Mouse (Mus musculus): ENCODE results near the gene Sertad3.

Sertad3 gene

DNA sequence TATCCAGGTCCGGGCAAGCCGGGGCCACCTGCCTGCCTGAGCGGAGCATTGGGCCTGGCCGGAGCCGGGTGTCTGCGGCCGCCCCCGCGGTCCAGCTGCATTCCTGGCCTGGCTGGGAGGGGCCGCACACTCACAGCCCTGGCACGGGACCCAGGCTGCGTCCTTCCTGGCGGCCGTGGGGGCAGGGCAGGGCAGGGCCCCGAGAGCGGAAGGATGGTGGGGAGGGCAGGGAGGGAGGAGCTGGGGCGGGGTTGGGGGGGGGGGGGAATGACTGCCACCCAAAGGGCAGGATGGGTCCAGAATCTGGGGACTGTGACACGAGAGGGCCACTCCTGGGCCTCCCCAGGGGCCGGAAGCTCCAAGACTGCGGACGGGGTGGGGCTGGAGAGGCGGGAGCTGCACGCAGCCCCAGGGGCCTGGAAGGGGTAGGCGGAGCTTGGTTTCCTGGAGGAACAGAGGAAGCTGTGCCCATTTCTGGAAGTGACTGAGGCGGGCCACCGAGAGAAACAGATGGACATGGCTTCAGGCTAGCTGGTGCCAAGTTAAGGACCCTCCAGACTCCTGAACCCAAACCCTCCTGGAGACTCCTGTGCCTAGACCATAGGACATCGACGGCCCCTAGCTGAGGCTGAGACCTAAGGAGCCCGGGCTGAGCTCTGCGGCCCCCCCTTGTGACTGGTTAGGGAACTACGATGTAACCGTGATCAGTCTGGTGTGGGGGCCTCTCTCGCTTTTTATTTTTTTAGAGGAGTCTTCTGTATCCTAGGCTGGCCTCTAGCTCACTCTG, 17.2 kb downstream of the Sertad3 start:
- peak; percentile 87 for DNase-seq (ENCODE audit: low read depth, low spot score)

DNA sequence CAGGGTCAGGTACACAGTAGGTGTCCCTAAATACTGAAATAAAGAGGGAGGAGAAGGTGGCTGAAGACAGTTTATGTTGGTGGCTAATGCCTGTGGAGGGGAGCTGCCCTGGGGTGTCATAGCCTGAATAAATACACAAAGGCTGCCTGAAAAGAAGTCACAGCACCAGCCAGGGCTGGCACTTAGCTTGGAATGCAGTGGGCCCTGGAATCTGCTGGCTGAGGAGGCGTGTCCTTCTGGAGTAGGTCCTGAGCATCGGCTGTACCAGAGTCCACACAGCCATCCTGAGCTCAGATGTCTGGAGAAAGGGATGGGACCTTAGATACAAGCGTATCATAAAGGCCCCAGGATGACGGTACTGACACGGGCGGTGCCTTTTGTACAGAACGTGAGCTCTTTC, 18.3 kb downstream of the Sertad3 start:
- DNase-seq (ENCODE audit: low read depth, low spot score), result peak; percentile 59

DNA sequence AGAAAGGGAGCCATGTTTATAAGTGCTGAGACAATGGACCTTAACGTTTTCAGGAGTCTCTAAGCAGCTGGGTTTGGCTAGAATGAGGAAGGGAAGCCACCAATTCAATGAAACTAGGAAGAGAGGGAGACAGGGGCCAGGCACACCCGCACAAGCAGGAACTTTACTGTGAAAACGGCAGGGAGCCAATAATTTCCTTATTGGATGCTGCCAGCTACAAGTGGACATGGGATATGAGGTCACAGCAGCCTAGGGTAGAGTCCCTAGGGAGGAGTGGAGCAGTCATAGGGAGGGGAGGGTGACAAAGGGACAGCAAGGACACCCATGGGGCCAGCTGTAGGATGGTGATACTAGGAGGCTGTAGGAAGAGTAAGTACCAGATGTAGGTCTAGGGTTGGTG, 19.5 kb downstream of the Sertad3 start:
- no peak for DNase-seq (ENCODE audit: low read depth, low spot score)

DNA sequence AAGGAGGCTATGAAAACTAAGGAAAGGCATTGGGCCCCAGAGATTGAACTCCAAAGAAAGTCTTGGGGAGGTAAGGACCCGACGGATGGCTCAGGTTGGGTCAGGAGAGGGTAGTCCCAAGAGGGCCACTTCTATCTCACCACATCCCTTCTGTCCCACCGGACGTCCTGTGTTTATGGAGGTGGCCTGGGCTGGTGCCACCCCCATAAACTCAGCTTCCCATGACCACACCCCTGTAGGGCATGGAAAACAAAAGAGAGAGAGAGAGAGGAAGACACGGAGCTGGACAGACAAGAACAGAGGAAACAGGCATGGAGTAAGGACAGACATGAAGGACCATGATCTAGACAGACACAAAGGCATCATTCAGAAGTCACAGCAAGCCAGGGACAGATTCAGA, 19.9 kb downstream of the Sertad3 start:
- no peak for DNase-seq (ENCODE audit: low read depth, low spot score)

DNA sequence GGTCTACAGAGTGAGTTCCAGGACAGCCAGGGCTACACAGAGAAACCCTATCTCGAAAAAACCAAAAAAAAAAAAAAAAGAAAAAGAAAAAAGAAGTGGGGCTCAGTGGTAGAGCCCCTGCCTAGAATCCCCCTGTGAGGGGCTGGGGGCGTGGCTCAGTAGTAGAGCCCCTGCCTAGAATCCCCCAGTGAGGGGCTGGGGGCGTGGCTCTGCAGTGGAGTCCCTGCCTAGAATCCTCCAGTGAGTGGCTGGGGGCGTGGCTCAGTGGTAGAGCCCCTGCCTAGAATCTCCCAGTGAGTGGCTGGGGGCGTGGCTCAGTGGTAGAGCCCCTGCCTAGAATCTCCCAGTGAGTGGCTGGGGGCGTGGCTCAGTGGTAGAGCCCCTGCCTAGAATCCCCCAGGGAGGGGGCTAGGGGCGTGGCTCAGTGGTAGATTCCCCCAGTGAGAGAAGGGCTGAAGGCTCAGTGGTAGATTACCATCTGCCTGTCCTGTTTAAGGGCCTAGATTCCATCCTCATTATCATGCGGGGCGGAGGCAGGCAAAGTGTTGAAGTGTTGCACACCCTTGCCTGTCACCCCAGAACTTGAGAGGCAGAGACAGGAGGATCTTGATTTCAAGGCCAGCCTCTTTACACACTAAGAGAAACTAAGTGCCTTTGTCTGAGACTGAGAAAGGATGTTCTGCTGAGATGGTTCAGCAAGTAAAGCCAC, 21.2 kb downstream of the Sertad3 start:
- peak; percentile 82 for DNase-seq (ENCODE audit: low read depth, low spot score)

DNA sequence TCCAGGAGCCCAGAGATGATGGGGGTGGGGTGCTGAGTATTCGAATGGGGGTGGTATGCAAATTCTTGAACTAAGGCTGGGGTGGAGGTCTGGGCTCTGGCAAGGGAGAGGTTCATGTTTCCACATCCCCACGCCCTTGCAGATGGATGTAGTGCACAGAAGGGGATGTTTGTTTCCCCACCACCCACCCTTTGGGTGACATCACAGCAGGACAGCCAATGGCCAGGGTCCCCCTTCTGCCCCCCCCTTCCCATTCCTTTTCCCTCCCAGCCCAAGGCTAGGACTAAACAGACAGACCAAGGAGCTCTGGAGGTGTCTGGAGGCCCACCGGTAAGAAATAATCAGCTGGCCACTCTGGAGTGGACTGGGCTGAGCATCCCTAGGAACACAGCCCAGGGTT, 25.5 kb downstream of the Sertad3 start, which contains the start of gene Prx:
Gene Prx, plus strand, starts transcription at position 289 of the 400 bp plus-strand sequence.
- peak; percentile 75 for DNase-seq (ENCODE audit: low read depth, low spot score)

DNA sequence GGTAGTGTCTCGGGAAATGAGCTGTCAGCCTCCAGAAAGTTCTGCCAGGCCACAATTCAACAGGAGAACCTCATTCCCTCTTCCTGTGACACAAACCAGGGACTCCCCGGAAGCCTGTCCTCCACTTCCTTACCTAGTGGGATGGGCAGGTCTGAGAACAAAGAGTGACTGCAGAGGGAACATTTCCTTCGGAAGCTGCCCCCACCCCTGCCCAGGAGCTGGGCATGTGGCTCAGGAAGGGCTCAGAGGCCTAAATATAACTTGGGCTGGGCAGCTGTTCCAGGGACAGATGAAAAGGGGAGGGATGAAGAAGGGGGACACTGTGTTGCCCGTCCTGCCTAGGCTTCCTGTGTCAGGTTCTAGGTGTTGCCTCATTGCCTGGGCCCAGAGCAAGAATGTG, 28.1 kb downstream of the Sertad3 start:
- no peak for DNase-seq (ENCODE audit: low read depth, low spot score)

DNA sequence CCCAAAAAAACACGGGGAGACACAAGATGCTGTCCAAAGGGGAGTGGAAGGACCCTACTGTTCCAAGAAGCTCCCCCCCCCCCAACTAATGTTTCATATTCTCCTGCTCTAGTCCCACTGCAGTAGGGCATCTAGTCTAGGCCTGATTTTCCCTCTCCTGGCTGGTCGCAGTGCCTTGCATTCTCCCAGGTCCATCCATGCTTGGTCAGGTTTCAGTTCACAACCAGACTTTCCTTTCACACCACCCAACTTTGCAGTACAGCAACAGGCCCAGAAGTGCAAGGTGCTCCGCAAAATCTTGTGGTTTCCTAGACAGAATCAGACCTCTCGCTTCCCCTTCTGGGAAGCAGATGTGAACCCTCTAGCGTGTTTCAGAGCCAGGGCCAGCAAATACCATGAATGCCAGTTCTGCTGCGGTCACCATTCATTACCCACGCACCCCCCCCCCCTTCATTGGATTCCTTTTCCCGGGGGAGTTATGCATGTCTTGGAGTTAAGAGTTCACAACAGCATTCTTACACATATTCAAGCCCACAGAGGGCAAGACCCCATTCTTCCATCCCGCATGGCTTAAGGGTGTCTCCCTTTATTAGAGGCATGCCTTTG, 33.3 kb downstream of the Sertad3 start:
- DNase-seq (ENCODE audit: low read depth, low spot score), result no peak

DNA sequence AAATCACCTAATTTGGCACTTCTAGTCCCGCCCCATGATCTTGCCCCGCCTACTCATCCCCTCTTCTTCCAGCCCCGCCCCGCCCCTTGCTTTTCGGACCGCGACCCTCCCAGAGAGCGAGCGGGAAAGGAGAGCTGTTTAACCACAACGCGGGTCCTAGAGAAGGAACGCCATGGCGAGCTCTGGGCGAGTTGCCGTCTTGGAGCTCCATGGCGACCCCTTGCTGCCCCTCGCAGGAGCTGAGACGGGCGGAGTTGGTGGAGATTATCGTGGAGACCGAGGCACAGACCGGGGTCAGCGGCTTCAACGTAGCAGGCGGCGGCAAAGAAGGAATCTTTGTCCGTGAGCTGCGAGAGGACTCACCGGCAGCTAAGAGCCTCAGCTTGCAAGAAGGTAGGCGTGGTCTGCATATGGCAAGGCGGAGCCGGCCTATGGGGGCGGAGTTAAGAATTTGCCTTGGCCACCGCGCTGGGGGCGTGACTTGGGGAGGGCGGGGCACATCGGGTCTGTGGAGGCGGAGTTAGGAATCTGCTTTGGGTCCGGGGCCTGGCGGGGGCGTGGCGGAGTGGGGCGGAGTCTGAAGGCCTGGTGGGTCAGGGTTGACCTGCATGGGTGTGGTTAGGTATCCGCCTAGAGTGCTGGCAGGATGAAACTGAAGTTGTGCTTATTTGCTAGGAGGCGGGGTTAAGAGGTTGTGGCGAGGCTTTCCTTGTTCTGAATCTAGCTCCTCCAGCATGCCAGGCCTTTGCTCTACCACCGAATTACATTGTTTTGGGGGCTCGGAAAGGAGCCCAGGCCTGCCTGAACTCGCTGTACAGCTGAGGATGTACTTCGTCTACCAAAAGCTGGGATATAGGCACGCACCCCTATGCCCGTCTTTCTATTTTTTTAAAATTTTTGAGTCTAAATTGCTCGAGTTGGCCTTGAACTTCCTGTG, 34.4 kb downstream of the Sertad3 start:
- DNase-seq (ENCODE audit: low read depth, low spot score), result peak; percentile 99

DNA sequence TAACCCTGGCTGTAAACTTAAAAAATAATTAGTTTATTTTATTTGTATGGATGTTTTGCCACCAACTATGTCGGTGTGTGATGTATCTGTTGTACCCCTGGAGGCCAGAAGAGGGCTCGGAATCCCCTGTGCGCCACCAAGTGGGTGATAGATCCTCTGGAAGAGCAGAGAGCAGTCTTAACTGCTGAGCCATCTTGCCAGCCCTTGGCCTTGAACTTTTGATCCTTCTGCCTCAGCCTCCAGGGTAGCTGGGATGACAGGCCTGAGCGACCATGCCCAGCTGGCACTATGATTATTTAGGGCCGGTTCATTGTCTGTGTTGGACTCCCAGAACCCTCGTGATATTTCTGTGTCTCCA, 35.1 kb downstream of the Sertad3 start:
- peak; percentile 91 for DNase-seq (ENCODE audit: low read depth, low spot score)

DNA sequence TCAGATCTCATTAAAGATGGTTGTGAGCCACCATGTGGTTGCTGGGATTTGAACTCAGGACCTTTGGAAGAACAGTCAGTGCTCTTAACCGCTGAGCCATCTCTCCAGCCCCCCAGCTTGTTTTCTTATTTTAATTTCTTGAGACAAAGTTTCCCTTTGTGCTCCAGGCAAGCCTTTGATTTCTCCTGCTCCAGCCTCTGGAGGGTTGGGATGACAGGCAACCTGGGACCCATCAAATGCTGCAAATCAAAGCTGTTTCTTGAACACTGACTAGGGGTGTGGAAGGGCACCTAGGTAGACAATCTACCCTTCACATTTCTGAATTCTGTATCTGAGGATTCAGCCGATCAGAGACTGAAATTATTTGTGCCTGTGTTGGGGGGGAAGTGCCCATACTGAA, 37.2 kb downstream of the Sertad3 start:
- peak; percentile 63 for DNase-seq (ENCODE audit: low read depth, low spot score)

DNA sequence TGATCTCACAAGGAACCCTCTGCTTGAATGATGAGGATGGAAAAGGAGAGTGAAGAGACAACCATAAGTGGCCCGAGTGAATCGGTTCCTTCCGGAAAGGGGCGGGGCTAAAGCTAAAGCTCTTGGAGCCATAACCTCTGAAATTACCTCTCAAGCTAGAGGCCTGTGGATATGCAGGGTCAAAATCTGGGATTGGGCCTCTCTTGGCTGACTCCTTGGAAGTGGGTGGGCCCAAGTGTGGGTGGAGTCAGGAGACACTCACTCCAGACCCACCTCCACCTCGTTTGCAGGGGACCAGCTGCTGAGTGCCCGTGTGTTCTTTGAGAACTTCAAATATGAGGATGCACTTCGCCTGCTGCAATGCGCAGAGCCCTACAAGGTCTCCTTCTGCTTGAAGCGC, 41.4 kb downstream of the Sertad3 start:
- DNase-seq (ENCODE audit: low read depth, low spot score), result peak; percentile 48

DNA sequence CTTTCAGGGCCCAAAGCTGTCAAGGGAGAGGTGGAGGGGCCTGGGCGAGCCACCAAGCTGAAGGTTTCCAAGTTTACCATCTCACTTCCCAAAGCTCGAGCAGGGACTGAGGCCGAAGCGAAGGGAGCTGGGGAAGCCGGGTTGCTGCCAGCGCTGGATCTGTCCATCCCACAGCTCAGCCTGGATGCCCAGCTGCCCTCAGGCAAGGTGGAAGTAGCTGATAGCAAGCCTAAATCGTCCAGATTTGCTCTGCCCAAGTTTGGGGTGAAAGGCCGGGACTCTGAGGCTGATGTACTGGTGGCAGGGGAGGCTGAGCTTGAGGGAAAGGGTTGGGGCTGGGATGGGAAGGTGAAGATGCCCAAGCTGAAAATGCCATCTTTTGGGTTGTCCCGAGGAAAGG, 44.7 kb downstream of the Sertad3 start:
- no peak for DNase-seq (ENCODE audit: low read depth, low spot score)

DNA sequence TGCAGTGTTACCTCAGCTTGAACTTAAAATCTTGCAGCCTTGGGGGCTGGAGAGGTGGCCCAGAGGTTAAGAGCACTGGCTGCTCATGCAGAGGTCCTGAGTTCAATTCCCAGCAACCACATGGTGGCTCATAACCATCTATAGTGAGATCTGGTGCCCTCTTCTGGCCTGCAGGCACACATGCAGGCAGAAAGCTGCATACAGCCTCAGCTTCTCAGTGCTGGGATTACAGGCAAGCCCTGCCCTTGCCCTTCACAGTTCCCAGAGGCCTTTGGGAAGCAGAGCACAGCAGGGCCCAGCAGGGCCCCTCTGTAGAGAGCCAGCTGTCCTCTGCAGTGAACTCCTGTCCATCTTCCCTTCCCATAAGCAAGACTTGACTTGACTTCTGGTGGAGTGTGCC, 46.5 kb downstream of the Sertad3 start:
- DNase-seq (ENCODE audit: low read depth, low spot score), result peak; percentile 72

DNA sequence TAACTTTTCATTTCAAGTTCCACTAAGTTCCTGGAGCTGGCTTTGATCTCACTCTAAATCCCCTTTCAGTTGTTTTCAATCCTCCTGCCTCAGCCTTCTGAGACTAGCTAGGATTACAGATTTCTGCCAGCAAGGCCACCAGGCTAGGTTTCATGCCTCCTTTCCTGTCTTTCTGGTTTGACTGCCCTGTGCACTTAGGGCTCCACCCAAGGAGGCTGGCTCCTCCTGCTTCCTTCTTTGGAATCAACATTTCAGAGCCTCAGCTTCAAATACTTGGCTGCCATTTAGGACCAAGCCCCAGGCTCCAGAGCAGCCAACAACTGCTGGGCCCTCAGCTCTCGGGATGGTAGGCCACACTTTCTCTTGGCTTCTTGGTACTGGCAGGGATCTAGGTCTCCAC, 47.0 kb downstream of the Sertad3 start:
- DNase-seq (ENCODE audit: low read depth, low spot score), result no peak

DNA sequence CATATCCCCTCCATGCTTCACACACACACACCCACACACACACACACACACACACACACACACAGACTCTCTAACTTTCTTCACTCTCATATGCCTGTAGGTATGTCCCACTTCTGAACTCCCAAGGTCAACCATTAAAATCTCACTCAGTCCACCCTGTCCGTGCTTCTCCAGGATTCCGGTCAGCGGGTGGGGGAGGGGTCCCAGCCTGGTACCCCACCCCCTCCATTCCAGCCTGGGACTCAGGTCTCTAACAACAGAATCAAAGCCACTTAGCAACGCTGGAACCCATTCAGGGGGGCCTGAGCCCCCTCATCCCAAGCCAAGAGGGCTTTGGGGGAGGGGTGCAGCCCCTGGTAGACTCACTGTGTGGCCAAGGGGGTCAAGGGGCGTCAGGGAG, 49.4 kb downstream of the Sertad3 start, which contains the start of gene Hipk4:
Gene Hipk4, plus strand, starts transcription at position 301 of the 400 bp plus-strand sequence.
- DNase-seq (ENCODE audit: low read depth, low spot score), result no peak

DNA sequence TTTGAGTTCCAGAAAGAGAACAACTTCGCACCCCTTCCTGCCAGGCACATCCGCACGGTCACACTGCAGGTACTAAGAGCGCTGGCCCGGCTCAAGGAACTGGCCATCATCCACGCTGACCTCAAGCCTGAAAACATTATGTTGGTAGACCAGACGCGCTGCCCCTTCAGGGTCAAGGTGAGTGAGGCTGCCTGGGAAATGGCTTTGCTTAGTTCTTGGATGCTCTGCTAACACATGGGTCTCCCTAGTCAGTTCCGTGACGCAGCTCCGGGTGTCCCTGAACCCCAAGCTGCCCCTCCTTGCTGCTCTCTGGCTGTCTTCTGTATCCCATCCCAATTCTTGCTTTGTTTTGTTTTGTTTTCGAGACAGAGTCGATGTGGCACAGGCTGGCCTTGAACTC, 50.2 kb downstream of the Sertad3 start:
- DNase-seq (ENCODE audit: low read depth, low spot score), result no peak

DNA sequence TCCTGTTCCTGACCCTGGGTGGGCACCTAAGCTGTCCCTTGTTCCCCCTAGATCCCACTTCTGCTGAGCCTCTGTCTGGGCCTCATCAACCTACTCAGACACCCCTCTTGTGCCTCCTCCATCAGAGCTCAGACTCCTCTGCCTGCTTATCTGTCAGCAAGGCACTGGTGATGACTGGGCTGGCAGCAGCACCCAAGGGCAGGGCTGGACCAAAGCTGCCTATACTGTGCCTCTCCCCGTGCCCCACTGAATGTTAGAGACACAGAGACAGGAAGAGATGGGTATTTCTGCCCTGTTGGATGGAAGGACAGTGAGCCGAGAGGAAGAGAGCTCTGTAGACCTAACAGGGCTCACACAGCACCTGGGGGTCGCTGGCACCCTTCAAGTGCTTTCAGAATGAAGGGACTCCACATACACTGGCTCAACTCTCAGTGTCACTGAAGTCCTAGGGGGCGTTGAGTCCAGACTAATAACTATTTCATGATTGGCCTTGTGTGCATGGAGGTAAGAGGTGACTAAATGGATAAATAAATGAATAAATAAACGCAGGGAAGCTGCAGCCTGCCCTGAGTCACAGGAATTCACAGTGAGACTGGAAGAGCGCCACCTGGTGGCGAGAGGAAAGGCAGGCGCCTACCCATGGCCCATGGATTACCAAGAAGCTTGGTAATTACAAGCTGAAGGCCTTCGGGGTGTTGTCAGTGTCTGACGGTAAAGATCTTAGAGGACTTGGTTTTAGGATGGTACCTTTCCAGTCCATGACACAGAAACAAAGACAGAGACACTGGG, 52.7 kb downstream of the Sertad3 start:
- DNase-seq (ENCODE audit: low read depth, low spot score), result peak; percentile 79

All from ES-CJ7 (cell line).